Mouse (Mus musculus): ENCODE measurements at regions not wholly inside any gene's neighbourhood (a gene's known extent, or its start where the extent isn't known, plus 50 kb on each side); places are given as distances from the start of the nearest gene placed in this dataset.

DNA sequence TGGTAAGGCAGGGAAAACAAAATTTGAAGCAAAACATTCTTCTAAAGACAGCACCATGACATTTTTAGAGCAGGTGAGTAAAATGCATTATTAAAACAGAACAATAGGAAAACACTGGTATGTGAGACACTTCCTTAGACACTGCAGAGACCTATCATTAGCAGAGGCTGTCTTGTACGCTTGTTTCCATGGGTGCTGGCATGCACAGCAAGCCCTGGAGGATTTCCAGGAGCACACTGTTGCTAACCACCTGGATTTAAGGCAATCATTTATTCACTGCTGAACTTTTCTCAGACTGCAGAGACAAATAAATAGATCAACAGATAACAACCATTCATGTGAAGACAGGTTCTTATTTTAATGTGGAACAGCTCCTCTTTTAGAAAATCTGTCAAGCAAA is 127.7 kb downstream of the Pros1 start:
- no peak for DNase-seq (ENCODE audit: low spot score)

GRCm38 (mm10) chr16:62982558-62982957 is 128.5 kb downstream of the Pros1 start:
- no peak for DNase-seq (ENCODE audit: low spot score)

DNA sequence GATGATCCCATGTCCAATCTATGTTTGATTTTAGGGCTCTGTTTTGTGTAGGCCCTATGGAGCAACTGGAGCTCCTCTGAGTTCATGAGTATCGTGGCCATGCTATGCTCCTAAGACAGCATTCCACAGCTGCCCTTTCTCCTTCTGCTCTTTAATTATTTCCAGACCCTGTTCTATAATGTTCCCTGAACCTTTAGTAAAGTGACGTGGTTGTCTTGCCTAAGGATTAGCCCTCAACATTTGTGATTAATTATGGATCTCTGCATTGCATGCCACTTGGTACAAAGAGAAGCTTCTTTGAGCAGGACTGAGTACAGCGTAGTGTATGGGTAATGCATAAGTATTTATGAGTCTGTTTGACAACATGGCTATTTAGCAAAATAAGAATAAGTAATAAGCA is 141.4 kb downstream of the Pros1 start:
- no peak for DNase-seq (ENCODE audit: low spot score)

- DNase-seq (ENCODE audit: low spot score) = no peak
Measured at GRCm38 (mm10) chr16:63011151-63011734, 157.1 kb downstream of the Pros1 start.

GRCm38 (mm10) chr16:63014453-63014852 is 160.3 kb downstream of the Pros1 start:
- DNase-seq (ENCODE audit: low spot score) = no peak

DNA sequence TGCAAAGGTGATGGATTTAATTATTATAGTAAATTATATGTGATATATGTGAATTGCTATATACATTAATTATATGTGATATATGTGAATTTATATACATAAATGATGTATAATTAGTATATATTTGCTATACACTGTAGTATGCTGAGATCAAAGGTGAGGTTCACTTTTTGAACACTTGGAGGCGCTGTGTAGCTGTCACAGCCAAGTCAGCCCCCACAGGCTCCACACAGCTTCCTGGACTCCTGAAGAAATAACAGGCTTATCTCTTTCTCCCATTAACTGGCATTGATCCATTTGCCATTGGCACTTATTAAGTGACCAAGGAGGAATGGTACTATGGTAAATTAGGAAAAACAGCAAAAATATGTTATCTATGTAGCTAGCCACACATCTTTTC is 162.0 kb downstream of the Pros1 start:
- no peak for DNase-seq (ENCODE audit: low spot score)

DNA sequence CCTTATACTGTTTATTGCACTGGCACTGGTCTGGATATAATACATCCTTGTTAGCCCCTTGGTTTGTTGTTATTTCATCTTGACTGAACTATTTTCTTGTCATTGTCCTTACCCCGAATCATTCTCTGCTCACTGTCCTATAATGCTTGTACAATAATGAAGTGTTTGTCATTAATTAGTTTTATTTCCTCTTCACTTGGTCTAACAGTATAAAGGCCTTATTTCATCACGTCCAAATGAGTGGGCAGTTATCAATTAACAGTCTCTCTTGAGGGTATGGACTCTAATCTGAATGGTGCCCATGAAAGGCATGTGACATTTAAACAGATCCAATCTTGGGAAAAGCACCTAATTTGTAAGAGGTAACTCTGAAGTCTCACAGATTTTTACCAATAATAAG is 162.6 kb downstream of the Pros1 start:
- DNase-seq (ENCODE audit: low spot score) = no peak

DNA sequence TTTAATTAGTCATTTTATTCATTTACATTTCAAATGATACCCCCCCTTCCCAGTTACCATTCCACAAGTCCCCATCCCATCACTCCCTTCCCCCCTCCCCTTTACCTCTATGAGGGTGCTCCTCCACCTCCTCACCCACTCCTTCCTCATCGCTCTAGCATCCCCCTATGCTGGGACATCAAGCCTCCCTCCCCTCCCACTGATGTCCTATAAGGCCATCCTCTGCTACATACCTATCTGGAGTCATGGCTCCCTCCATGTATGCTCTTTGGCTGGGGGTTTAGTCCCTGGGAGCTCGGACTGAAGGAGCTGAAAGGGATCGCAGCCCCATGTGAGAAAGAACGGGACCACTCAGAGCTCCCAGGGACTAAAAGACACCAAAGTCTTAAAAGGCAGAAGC is 176.3 kb downstream of the Pros1 start:
- DNase-seq (ENCODE audit: low spot score) = no peak

- DNase-seq (ENCODE audit: low spot score) = no peak
Measured at GRCm38 (mm10) chr16:63031035-63031434, 176.9 kb downstream of the Pros1 start.

DNA sequence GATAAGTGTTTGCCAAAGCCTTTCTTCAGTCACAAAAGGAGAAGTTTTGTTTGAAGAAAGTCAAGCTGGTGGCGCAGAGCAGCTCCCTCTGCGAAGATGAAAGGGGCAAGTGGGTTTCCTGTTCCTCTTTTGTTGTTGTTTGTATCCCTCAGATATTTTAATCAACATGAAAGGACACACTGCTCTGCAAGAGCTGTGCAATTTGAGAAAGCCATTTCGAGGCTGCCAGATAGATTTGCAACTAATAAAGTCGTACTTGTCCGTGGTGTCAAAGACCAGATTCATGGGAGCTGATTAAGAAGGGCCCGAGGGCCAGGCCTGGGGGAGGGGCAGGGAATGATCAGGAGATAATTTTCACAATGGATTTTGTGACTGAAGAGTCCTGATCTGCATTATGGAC is 177.7 kb downstream of the Pros1 start:
- no peak for DNase-seq (ENCODE audit: low spot score)

GRCm38 (mm10) chr16:63049100-63049499 is 195.0 kb downstream of the Pros1 start:
- no peak for DNase-seq (ENCODE audit: low spot score)

DNA sequence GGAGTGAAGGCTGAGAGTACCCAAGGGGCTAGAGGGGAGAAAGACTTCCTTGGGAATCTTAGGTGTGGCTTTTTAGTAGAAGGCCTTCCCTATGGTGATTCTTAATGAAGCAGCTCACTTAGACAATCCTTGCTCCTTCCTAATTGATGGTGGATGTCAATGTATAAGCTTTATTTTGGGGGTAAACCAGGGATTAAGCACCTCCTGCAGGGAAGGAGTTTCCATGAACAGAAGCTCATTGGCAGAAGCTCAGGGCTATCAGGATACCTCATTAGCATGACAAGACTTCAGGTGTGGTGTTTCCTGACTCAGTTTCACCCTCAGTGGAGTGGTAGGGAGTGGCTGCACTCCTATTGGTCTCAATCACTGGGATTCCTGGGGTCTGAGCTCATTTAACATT is 208.8 kb downstream of the Pros1 start:
- DNase-seq (ENCODE audit: low spot score) = no peak

DNA sequence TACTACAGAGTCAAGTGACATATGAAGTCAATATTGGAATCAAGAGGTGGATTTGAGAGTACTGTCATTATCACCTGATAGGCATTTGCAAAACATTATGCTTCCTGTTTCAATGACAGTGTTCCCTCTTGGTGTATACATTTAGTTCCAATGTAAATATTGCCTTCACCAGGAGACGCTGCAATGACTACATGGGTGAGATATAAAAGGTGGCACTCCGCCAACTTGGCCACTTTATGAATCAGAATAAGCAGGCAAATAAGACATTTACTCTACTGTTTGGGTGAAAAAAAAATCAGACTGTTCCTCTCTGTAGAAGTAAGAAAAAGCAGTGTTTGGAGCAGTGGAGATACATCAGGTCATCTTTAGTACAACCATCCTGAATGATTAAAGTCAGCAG is 215.9 kb downstream of the Pros1 start:
- no peak for DNase-seq (ENCODE audit: low spot score)

GRCm38 (mm10) chr16:63075814-63076213 is 221.7 kb downstream of the Pros1 start:
- DNase-seq (ENCODE audit: low spot score) = no peak

- DNase-seq (ENCODE audit: low spot score) = no peak
Measured at GRCm38 (mm10) chr16:63081383-63081782, 227.3 kb downstream of the Pros1 start.

DNA sequence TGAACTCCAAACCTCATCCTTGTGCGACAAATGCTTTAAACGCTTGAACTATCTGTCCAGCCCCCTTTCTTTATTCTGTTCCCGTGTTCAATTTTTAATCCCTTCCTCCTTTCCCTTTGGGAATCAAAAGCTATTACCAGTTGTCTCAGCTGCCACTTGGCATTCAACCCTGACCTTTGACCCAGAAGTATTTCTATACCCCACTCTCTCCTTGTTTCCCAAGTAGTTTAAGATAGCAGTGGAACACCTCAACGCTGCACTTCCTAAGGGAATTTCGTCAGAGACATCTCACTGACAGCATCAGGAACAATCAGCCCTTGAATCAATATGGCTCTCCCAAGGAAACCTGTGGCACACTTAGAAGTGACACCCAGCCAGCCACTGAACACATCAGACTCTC is 229.1 kb downstream of the Pros1 start:
- DNase-seq (ENCODE audit: low spot score) = no peak

- no peak for DNase-seq (ENCODE audit: low spot score)
Measured at GRCm38 (mm10) chr16:63084021-63084756, 230.1 kb downstream of the Pros1 start.

- no peak for DNase-seq (ENCODE audit: low spot score)
Measured at GRCm38 (mm10) chr16:63086086-63086796, 232.1 kb downstream of the Pros1 start.

DNA sequence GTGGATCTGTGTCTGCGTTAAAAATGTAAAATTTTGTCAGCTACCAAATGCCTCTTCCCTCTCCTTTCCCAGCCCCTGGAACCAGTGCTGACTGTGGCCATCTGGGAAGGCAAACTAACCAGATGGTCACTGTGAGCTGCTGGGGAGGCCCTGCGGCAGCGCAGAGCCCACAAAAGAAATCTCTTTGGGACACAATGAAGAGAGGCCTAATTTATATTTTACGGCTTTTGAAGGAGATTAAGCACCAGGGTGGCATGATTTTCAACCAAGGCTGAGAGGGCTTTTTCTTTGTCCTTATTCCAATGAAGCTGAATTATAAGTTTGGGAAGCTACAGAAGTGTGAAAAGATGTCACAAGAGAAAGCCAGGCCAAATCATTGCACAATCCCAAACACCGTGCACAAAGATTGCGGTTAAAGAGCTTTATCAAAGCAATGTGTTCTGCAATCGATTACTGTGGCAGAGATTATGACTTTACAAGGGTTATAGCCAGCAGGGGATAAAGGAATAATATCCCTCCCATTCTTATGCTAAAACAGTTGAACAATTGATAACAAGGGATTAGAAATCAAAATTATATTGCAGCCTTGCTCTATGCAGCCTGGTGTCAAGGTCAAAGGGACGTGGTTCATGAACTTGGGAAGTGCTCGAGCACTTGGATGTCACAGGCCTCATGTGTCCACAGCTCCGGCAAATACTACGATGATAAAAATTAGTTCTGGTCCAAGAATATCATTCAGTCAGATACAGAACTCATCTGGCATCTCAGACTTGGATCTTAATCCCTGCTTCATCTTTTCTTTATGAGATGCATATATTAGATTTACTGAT is 237.6 kb downstream of the Pros1 start:
- no peak for DNase-seq (ENCODE audit: low spot score)

- no peak for DNase-seq (ENCODE audit: low spot score)
Measured at GRCm38 (mm10) chr16:63094126-63094840, 240.2 kb downstream of the Pros1 start.

DNA sequence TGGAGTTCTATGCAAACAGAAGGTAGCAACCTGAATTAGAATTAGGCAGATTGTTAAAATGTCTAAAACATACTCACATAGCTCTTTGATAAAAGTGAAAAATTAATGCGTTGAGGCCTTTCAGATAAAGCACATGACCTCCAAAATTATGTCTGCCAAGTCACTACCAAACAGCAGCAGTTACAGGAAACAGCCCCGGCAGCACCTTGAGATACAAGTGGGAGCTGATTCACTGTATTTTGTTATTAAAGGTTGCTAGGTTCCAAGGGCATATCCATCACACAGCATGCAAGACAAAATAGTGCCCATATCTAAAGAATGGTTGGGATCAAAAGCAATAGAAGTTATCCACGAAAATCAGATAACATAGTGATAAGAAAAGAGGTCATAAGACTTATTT is 248.3 kb downstream of the Pros1 start:
- DNase-seq (ENCODE audit: low spot score) = no peak

DNA sequence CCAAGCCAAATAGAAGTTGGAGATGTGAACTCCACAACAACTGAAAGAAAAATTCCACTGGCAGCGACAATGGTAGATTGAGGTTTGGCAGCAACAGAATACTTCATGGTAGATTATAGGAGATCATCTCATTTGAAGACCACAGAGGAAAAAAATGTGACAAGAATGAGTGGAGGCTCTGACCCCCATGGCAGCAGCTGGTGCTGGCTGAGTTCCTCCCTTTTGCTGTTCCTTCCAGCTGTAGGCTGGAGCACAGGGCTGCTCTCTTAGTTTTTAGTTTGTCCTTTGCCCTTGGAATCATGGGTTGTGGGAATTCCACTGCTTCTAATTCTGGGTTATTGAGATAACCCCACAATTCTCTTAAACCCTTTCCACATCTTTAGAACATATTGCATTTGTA is 248.8 kb downstream of the Pros1 start:
- DNase-seq (ENCODE audit: low spot score) = no peak
